Mouse (Mus musculus) embryonic facial prominence, embryonic 11.5 days (tissue): ENCODE measurements around the gene Parn. TPM values are rescaled to one million over a fixed set of nuclear protein-coding genes. Genes with fewer than 3 reads are reported as not detected.

Experiments used
- ATAC-seq: fragments of 200-750 bp; cut with Nextera tagmentation; replicated peaks from 2 replicates; pipeline ENCODE4 v1.8.0; 2017; ENCODE audit warnings: low read depth; ENCODE audit not compliant: insufficient number of reproducible peaks, low FRiP score, low TSS enrichment
- DNase-seq: peaks from one replicate; pipeline ENCODE4 v3.0.0-alpha.2; 2015; ENCODE audit warnings: low spot score
- H3K27ac ChIP-seq: fragments of 300-500 bp; sonication (generic); replicated peaks from 2 replicates; pipeline ENCODE4 v1.5.1; 2014; ENCODE audit warnings: mild to moderate bottlenecking, low read depth, low read length, control low read depth
- H3K27me3 ChIP-seq: fragments of 300-500 bp; sonication (generic); 2 replicates; pipeline ENCODE4 v1.6.1; 2014; ENCODE audit warnings: mild to moderate bottlenecking, low read length, moderate library complexity, mixed read lengths; ENCODE audit not compliant: control insufficient read depth, insufficient read depth
- H3K36me3 ChIP-seq: fragments of 300-500 bp; sonication (generic); replicated peaks from 2 replicates; pipeline ENCODE4 v1.6.1; 2014; ENCODE audit warnings: low read depth, mild to moderate bottlenecking, low read length, moderate library complexity, mixed read lengths; ENCODE audit not compliant: control insufficient read depth, insufficient read depth
- H3K4me1 ChIP-seq: fragments of 300-500 bp; sonication (generic); 2 replicates; pipeline ENCODE4 v1.6.1; 2014; ENCODE audit warnings: low read length, mixed read lengths; ENCODE audit not compliant: control insufficient read depth, insufficient read depth
- H3K4me2 ChIP-seq: fragments of 300-500 bp; sonication (generic); 2 replicates; pipeline ENCODE4 v1.6.1; 2014; ENCODE audit warnings: low read depth, mild to moderate bottlenecking, control low read depth, low read length, moderate library complexity
- H3K4me3 ChIP-seq: fragments of 300-500 bp; sonication (generic); 2 replicates; pipeline ENCODE4 v1.5.1; 2014; ENCODE audit warnings: low read depth, low read length, control low read depth
- H3K9ac ChIP-seq: fragments of 300-500 bp; sonication (generic); replicated peaks from 2 replicates; pipeline ENCODE4 v1.6.1; 2014; ENCODE audit warnings: mild to moderate bottlenecking, control low read depth, low read length
- H3K9me3 ChIP-seq: fragments of 300-500 bp; sonication (generic); replicated peaks from 2 replicates; pipeline ENCODE4 v1.6.1; 2016; ENCODE audit warnings: mild to moderate bottlenecking, low read length, inconsistent platforms, mixed read lengths; ENCODE audit not compliant: control insufficient read depth
- WGBS: fragments of 180-500 bp; shearing (Covaris S2); extraction: QIAGEN DNeasy Blood & Tissue Kit; methylation state at CpG from one replicate; pipeline ENCODE4 v1.1.7; 2014; 5-methylcytosine and 5-hydroxymethylcytosine counted together
- polyA plus RNA-seq: library from polyadenylated mRNA; unstranded; fragments of >200 nt; fragmentation: Nextera tagmentation; extraction: Ambion mirVana; gene quantifications from 2 replicates; pipeline ENCODE4 v1.2.1, GENCODE M21; 2014

Parn gene
- polyA plus RNA-seq, 1 experiment from 2014 or later = 42.4 TPM

DNA sequence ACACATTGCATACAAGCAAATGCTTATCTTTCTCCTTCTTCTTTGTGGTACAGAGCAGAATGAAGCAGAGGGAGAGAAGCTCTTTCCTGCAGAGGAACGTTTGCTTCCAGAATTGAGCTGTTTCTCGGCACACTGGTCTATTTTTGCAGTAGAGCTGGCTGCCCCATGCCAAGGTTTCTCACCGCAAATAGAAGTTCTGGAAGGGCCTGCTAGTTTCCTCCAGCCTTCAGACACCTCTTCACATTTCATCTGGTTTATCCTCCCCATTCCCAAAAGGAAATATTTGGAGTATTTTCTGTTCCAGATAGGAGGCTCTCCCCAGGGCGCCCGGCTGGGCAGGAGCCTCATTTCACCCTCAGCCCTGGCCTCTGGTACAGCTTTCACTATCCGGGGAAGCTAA, 147.7 kb downstream of the Parn start:
- Histone ChIP-seq H3K27me3 (no peaks in the 10 kb centered on the region), H3K4me2 (no peak overlapping the region), H3K9ac (no peak overlapping the region), H3K9me3 (no peaks in the 10 kb centered on the region), H3K4me1 (no peaks in the 10 kb centered on the region), H3K4me3 (no peak overlapping the region), H3K27ac (no peak overlapping the region), H3K36me3 (no peaks in the 10 kb centered on the region)
- no peak for DNase-seq
- 92% methylated on average over 6 of the region's 6 CpGs for WGBS
- ATAC-seq = no peak

DNA sequence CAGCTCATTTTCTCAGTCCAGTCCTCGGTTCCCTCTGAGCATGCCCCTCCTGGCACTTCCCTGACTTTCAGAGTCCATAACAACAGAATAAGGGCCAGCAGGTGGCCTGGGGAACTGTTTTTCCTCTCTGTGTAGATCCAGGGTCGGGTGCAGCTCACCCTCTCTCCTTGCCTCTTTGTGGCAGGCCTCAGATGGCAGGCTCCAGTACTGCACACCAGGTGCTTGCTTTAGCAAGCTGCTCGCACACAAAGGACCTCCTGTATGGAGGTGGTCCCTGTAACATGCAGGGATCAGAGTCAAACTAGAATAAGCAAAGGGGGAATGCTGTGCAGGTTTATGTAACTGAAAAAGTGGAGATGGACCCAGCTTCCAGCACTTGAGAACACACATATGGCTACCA, 151.8 kb downstream of the Parn start:
- ATAC-seq = no peak
- no peak overlapping the region for H3K9ac ChIP-seq
- 47% methylated on average over 3 of the region's 3 CpGs for WGBS
- no peaks in the 10 kb centered on the region for H3K4me1 ChIP-seq
- H3K27me3 ChIP-seq = no peaks in the 10 kb centered on the region
- H3K4me2 ChIP-seq = no peak overlapping the region
- H3K27ac ChIP-seq = no peak overlapping the region
- H3K9me3 ChIP-seq = no peaks in the 10 kb centered on the region
- no peaks in the 10 kb centered on the region for H3K36me3 ChIP-seq
- no peak for DNase-seq
- H3K4me3 ChIP-seq = no peak overlapping the region

DNA sequence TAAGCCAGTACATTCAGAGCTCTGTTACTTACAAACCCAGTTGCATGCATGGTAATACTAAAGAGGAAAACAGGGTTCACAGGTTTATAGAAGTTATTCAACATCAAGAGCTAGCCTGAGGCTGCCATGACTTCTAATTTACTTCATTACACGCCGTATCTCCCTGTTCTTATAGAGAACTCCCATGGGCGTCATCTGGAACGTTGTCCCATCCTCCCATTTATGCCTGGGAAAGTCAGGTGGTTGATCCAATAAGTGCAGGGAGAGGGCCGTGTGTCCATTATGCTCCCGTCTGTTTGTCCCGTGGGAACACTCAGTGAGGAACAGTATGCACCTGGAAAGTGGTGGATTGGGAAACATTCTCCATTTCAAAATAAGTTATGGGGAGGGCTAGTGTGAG, 152.4 kb downstream of the Parn start:
- H3K27me3 ChIP-seq = no peaks in the 10 kb centered on the region
- H3K9ac ChIP-seq = no peak overlapping the region
- WGBS = 82% methylated on average over 7 of the region's 7 CpGs
- no peaks in the 10 kb centered on the region for H3K4me1 ChIP-seq
- no peaks in the 10 kb centered on the region for H3K9me3 ChIP-seq
- no peak overlapping the region for H3K4me3 ChIP-seq
- no peaks in the 10 kb centered on the region for H3K36me3 ChIP-seq
- H3K4me2 ChIP-seq = no peak overlapping the region
- ATAC-seq = no peak
- H3K27ac ChIP-seq = no peak overlapping the region
- no peak for DNase-seq

DNA sequence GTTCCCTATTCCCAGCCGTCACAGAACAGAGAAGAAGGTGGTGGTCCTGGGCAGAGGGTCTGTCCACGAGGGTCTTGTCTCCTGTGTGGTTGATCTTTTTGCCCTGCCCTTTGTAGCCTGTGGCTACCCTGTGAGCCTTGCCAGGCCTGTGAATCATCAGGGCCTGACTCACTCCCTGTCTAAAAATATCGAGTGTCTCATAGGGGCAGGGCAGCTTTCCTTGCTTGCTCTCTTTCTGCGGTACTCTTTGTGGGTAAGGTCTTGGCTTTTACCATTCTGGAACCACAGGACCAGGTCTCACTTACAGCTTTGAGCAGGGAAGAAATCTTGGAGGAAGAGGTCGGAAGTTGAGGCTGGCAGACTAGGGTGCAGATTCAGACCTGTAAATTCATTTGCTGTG, 162.9 kb downstream of the Parn start:
- WGBS = 73% methylated on average over 5 of the region's 5 CpGs
- DNase-seq (no peak), ATAC-seq (no peak)
- Histone ChIP-seq H3K4me3 (no peak overlapping the region), H3K27ac (no peak overlapping the region), H3K9ac (no peak overlapping the region), H3K4me1 (no peaks in the 10 kb centered on the region), H3K36me3 (no peaks in the 10 kb centered on the region), H3K4me2 (no peak overlapping the region), H3K9me3 (no peaks in the 10 kb centered on the region), H3K27me3 (no peaks in the 10 kb centered on the region)

DNA sequence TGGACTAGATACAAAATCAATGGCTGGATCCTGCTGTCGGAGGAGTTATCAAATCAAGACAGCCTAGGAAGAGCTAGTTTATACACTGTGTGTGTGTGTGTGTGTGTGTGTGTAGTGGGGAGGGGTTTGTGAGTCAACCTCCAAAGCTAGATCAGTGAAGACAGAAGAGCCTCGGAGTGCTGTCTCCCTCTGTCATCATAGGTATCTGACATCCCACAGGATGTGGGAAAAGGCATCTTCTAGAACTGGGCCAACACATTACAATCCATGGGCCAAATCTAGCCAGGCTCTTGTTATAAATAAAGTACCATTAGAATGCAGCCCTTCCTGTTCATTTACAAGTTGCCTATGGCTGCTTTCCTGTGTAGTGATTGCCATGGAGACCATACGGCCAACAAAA, 163.5 kb downstream of the Parn start:
- Histone ChIP-seq H3K4me3 (no peak overlapping the region), H3K27ac (no peak overlapping the region), H3K4me1 (no peaks in the 10 kb centered on the region), H3K4me2 (no peak overlapping the region), H3K9me3 (no peaks in the 10 kb centered on the region), H3K9ac (no peak overlapping the region), H3K36me3 (no peaks in the 10 kb centered on the region), H3K27me3 (no peaks in the 10 kb centered on the region)
- WGBS = 84% methylated on average over 3 of the region's 3 CpGs
- DNase-seq (no peak), ATAC-seq (no peak)

DNA sequence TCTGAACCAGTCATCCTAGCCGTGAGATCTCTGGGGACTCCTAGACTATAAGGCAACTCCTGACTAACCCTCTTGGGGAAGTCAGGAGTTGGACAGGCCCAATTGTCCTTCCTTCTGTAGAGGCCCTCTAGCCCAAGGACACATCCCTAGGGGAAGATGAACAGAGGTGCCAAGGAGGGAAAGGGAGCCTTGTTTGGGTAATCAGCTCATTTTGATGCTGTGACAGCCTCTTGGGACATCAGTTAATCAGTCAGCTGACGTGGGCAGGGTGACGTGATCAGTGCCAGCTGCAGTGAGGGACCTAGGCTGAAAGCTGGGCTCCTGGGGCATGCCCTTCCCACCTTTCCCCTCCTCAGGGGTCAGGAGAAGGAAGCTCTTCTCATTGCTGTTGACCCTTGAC, 169.0 kb downstream of the Parn start:
- ATAC-seq (no peak), DNase-seq (no peak)
- no peak overlapping the region for H3K9ac ChIP-seq
- no peak overlapping the region for H3K4me2 ChIP-seq
- no peak overlapping the region for H3K27ac ChIP-seq
- WGBS = 59% methylated on average over 3 of the region's 3 CpGs
- no peaks in the 10 kb centered on the region for H3K36me3 ChIP-seq
- no peaks in the 10 kb centered on the region for H3K27me3 ChIP-seq
- H3K4me3 ChIP-seq = no peak overlapping the region
- H3K4me1 ChIP-seq = no peaks in the 10 kb centered on the region
- no peaks in the 10 kb centered on the region for H3K9me3 ChIP-seq

DNA sequence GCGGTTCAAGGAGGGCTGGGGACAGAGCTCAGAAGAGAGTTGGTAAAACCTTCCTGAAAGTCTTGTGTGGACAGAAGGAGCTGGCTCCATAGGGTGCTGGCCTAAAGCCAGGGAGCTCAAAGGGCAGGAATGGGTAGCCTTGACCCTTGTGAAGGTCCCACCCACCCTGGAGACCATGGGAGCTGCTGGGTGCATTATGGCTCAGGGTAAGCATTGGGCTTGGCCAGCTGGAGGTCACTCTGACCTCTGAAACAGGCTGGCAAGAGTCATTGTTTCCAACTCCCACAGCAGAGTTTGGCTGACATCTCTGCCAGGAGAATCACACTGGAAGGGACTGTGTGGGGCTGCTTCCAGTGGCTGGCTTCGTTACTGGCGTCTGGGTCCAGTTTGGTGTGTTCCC, 174.0 kb downstream of the Parn start:
- Histone ChIP-seq H3K27me3 (no peaks in the 10 kb centered on the region), H3K9me3 (no peaks in the 10 kb centered on the region), H3K4me2 (no peak overlapping the region), H3K4me3 (no peak overlapping the region), H3K4me1 (no peaks in the 10 kb centered on the region), H3K9ac (no peak overlapping the region), H3K36me3 (no peaks in the 10 kb centered on the region), H3K27ac (no peak overlapping the region)
- DNase-seq = no peak
- WGBS = 71% methylated on average over 3 of the region's 3 CpGs
- no peak for ATAC-seq

DNA sequence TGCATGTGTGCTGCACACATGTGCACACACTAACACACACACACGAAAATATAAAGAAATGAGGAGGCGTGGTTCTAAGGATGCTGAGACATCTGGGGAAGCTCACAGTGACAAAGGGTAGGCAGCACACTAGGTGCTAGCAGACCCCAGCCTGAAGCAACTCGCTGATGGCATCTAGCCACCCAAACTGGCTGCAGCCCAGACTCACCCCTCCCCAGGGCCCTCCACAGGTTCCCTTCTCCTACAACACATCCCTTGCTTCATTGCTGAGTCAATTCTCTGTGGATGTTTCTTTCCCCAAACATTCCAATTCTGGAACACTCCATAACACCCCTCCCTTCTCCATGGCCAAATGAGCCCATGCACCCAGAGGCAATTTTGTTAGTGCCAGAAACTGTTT, 175.0 kb downstream of the Parn start:
- 72% methylated on average over 3 of the region's 3 CpGs for WGBS
- Histone ChIP-seq H3K27ac (no peak overlapping the region), H3K4me3 (no peak overlapping the region), H3K36me3 (no peaks in the 10 kb centered on the region), H3K9me3 (no peaks in the 10 kb centered on the region), H3K4me1 (no peaks in the 10 kb centered on the region), H3K4me2 (no peak overlapping the region), H3K27me3 (no peaks in the 10 kb centered on the region), H3K9ac (no peak overlapping the region)
- ATAC-seq (no peak), DNase-seq (no peak)

DNA sequence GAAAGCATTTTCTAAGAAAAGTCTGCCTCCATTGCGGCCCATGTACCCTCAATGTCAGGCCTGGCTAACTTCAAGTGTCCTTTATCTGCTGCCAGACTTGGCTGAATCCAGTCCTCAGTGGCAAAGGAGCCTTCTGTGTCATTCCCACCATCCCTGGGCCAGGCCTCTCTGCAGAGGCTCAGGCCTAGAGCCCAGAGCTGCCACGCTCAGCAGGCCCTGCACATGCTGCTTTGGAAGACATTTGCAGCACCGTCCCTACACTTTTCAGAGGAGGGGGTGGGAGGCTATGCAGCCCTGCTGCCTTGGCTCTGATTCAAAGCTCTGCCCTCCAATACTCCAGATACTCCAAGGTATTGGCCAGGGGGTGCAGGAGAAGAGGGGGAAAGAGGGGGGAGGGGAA, 176.2 kb downstream of the Parn start:
- Histone ChIP-seq H3K4me2 (no peak overlapping the region), H3K36me3 (no peaks in the 10 kb centered on the region), H3K27ac (no peak overlapping the region), H3K4me3 (no peak overlapping the region), H3K9ac (no peak overlapping the region), H3K4me1 (no peaks in the 10 kb centered on the region), H3K27me3 (no peaks in the 10 kb centered on the region), H3K9me3 (no peaks in the 10 kb centered on the region)
- DNase-seq (no peak), ATAC-seq (no peak)
- WGBS = 71% methylated on average over 3 of the region's 3 CpGs
